Comparison of ENCODE assay signal across 21 mouse cellular contexts in the genomic region with DNA sequence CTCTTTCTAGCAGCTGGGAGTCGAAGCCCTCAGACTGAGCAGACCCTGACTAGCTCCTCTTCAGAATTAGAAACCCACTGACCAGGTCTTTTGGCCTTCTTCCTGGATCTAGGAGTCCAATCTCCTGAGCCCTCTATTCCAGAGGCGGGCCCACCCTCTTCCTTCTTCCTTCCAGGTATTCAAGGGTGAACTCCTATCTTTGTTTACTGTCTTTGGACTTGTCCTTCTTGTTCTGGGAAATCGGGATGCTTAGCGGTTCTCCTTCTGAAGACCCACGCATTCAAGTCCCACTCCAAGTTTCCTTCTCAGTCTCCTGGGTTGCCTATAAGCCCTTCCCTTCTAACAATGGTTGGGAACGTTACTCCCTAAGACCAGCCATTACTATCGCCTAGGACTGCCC. TPM values are rescaled to one million over a fixed set of nuclear protein-coding genes. Genes with fewer than 3 reads are reported as not detected.
DNase-seq lines count a peak whose midpoint lies in the region; TF ChIP-seq lines count a peak whose summit lies in the region.
"Had no signal": no experiment of that assay in that cellular context is flagged by ENCODE, and none has a peak within 500 bp of the region (broad histone marks: within the 10 kb centered on the region; RNA-seq: fewer than 3 reads in every experiment).

No protein-coding gene starts in this region.

- no peak overlapping the region for H3K4me3 ChIP-seq in layer of hippocampus, adult 2 months
- H3K4me3 ChIP-seq: forebrain, embryonic 12.5 days; hindbrain, embryonic 15.5 days; intestine, embryonic 15.5 days; kidney, embryonic 15.5 days; limb, embryonic 15.5 days had no signal

- TF ChIP-seq CTCF in layer of hippocampus, adult 2 months (conservative IDR thresholded peaks at IDR 0.05), result no peak

- peak; percentile 13 for DNase-seq in adrenal gland, adult 8-10 months
- no peak for DNase-seq in adrenal gland, postnatal 10 days
- peak; percentile 63 to 82 for DNase-seq in heart, adult 18-20 months
- no peak for DNase-seq in heart, postnatal 4 days
- DNase-seq in layer of hippocampus, adult 2 months (ENCODE audit: low spot score in 2 of 2), result no peak
- no peak for DNase-seq in layer of hippocampus, postnatal 14 days (ENCODE audit: low spot score in 2 of 2)
- DNase-seq in adipocyte (ENCODE audit: low spot score), result peak; percentile 41
- no peak for DNase-seq in right cerebral cortex, postnatal 25 days
- DNase-seq: adrenal gland, postnatal 14 days; cerebellum, adult 18-20 months; gastrocnemius, postnatal 10 days; layer of hippocampus, postnatal 36 days; liver, postnatal 0 days; thymus, postnatal 25 days had no signal

- peak overlapping the region; percentile 37 for H3K27ac ChIP-seq in layer of hippocampus, adult 2 months
- H3K27ac ChIP-seq: forebrain, embryonic 12.5 days; hindbrain, embryonic 15.5 days; intestine, embryonic 15.5 days; kidney, embryonic 15.5 days; limb, embryonic 15.5 days had no signal

RNA-seq across cellular contexts. Expression of gene Lipe, which starts 9.6 kb away (rescaled TPM):
- 100 to 1,000 TPM; 157 to 290 (median 256) TPM for total RNA-seq in adrenal gland, adult 8-10 months (2022)
- 100 to 1,000 TPM; 391 to 441 TPM for total RNA-seq in adrenal gland, postnatal 10 days (2021)
- total RNA-seq in heart, adult 18-20 months (2021), result 10 to 100 TPM; 36.8 to 75.1 TPM
- total RNA-seq in heart, postnatal 4 days (2021), result 10 to 100 TPM; 20.8 to 22.6 TPM
- total RNA-seq in layer of hippocampus, adult 2 months (2021), result 1 to 10 TPM; 9.1 to 10.0 TPM
- 1 to 10 TPM; 7.3 to 8.3 TPM for total RNA-seq in layer of hippocampus, postnatal 14 days (2021)

RNA-seq across cellular contexts. Expression of gene Cnfn, which starts 19.4 kb away (rescaled TPM):
- total RNA-seq in adrenal gland, adult 8-10 months (2022), result not detected
- not detected for total RNA-seq in adrenal gland, postnatal 10 days (2021)
- total RNA-seq in heart, adult 18-20 months (2021), result not detected
- not detected for total RNA-seq in heart, postnatal 4 days (2021)
- total RNA-seq in layer of hippocampus, adult 2 months (2021), result not detected
- not detected for total RNA-seq in layer of hippocampus, postnatal 14 days (2021)
- total RNA-seq: adrenal gland, postnatal 14 days; gastrocnemius, postnatal 10 days; heart, postnatal 14 days; layer of hippocampus, postnatal 36 days; left cerebral cortex, postnatal 36 days had no signal

RNA-seq across cellular contexts. Expression of gene Cxcl17, which starts 23.8 kb away (rescaled TPM):
- not detected for total RNA-seq in adrenal gland, adult 8-10 months (2022)
- total RNA-seq in adrenal gland, postnatal 10 days (2021), result not detected
- 1 to 10 TPM in 1 of 2 experiments, not detected in 1; 1.1 TPM for total RNA-seq in heart, adult 18-20 months (2021)
- not detected for total RNA-seq in heart, postnatal 4 days (2021)
- total RNA-seq in layer of hippocampus, adult 2 months (2021), result not detected
- not detected for total RNA-seq in layer of hippocampus, postnatal 14 days (2021)
- total RNA-seq: adrenal gland, postnatal 14 days; gastrocnemius, postnatal 10 days; heart, postnatal 14 days; layer of hippocampus, postnatal 36 days; left cerebral cortex, postnatal 36 days had no signal

Comparison
In these comparisons a context has a peak if more than half of its experiments do, and no peak if none do; other contexts are left out.
1. DNase-seq: peak in adrenal gland, adult 8-10 months (single experiment), heart, adult 18-20 months (2 of 2) and adipocyte (single experiment); none in adrenal gland, postnatal 10 days (single experiment), heart, postnatal 4 days (single experiment), layer of hippocampus, adult 2 months (0 of 2), layer of hippocampus, postnatal 14 days (0 of 2) and right cerebral cortex, postnatal 25 days (single experiment).